Mouse (Mus musculus): ENCODE results near the gene Ms4a4d. TPM values are rescaled to one million over a fixed set of nuclear protein-coding genes. Genes with fewer than 3 reads are reported as not detected.
"Not testable (repeated sequence)": the region's sequence is repeated elsewhere in the genome, so short reads cannot be mapped to it uniquely, and the experiment has no call there.

Gene Ms4a4d
- polyA plus RNA-seq, 1 experiment = 5.7 TPM

DNA sequence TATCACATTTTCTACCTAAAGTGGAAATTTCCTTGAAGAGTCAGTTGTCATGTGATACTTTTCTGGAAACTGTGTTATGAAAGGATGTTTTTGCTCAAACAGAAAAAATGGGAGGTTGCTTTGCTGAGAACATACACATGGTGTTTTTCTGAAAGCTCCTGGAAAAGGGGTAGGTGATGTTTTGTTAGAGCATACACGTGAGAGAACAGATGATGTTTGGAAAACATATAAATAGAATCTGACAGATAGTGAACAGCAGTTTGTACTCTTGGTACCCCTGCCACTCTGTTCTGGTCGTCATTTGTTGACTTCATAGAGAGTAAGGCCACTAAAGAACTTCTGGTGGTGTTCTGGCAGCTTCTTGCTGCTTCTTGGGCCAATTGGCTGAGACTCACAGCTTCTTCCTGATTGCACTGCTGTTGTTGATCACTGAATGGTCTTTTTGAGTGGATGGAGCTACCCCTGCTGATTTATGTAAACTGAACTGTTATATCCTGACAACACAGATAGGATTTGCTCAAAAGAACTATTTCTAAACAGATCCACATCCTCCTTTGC lies 2.6 kb upstream of the Ms4a4d start:
- Histone ChIP-seq H3K4me3 (ENCODE audit: insufficient read depth, low read depth, low read length) (no peak overlapping the region), H3K4me1 (ENCODE audit: control insufficient read depth, insufficient read depth, insufficient read length, low read length) (no peaks in the 10 kb centered on the region), H3K27ac (replicated peaks; ENCODE audit: low read depth, low read length) (no peak overlapping the region)

DNA sequence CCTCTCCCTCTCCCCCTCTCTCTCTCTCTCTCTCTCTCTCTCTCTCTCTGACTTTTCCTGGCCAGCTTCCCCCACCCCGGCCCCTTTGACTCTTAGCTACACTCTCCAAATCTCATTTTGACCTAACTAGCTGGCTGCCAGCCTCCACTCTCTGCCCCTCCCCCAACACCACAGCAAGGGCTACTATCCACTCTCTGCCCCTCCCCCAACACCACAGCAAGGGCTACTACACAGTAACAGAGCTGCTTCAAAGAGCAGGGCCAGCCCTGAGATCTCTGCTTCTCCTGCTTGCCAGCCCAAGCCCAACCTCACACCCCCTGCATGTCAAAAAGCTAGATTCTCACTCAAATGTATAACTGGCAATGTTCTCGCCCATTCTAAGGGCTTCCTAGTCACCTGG lies 735 bp downstream of the Ms4a4d start:
- no peak overlapping the region for H3K27ac ChIP-seq (replicated peaks; ENCODE audit: low read depth, low read length)
- no peak overlapping the region for H3K4me3 ChIP-seq (ENCODE audit: insufficient read depth, low read depth, low read length)
- H3K4me1 ChIP-seq (ENCODE audit: control insufficient read depth, insufficient read depth, insufficient read length, low read length) = no peaks in the 10 kb centered on the region

DNA sequence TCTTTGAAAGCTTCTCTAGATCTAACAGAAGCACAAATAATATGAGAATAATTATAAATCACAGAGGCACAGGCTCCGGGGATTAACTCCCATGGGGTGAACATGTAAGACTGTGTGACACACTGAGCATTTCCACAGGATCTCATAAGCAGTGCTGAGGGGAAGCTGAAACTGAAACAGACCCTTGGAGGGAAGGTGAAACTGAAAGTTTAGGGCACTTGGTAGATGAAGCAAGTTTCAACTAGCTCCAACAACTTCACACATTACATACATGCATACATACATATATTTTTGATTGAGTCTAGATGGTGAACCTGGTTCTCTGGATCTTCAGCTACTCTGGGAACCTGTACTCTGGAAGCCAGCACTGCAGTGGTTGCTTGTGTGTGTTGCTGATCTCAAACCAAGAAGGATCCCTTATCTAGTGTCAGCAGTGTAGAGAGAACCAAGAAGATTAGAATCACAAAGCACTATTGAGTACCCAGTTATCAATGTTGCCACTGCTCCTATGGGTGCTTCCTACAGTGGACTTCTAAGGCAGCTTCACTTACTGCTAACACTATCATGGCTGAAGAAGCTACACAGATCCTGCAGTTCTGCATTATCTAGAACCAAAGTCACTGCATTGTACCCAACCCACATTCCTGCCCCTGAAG lies 3.7 kb downstream of the Ms4a4d start:
- H3K4me3 ChIP-seq (ENCODE audit: insufficient read depth, low read depth, low read length); H3K4me1 ChIP-seq (ENCODE audit: control insufficient read depth, insufficient read depth, insufficient read length, low read length); H3K27ac ChIP-seq (replicated peaks; ENCODE audit: low read depth, low read length): not testable (repeated sequence)

DNA sequence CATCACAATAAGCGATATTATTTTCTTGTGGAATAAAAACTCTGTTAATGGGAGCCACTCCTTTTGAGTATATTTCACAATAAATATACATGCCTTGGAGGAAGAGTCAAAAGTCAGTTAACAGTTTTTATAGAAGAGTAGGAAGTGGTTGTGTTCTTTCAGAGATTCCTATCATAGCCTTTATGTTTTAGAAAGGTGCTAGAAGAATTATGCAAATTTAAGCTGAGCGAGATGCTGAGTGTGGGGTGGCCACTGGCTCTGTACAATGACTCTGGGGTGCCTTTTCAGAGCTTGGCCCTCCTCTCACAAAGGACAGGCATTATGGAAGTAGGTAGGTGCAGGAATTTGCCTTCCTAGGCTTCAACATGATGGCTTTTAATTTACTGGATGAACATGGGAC lies 7.8 kb downstream of the Ms4a4d start:
- H3K27ac ChIP-seq (replicated peaks; ENCODE audit: low read depth, low read length); H3K4me1 ChIP-seq (ENCODE audit: control insufficient read depth, insufficient read depth, insufficient read length, low read length); H3K4me3 ChIP-seq (ENCODE audit: insufficient read depth, low read depth, low read length): not testable (repeated sequence)

DNA sequence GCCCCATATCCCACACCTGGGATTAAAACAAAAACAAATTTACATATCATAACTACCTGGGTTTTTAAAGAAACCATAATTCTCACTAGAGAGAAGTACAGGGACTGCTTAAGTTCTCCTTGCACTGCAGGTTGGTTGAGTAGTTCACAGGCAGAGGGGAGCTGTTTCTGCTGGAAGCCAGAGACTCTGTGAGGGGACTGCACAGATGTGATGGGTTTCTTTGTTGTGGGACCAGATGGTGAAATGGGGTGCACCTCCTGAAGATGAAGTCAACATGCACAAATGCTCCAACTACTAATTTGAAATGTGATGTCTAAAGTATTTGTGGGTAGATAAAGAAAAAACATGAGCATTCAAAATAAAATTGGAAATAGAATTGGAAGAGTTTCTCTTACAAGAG lies 11.3 kb downstream of the Ms4a4d start:
- no peak overlapping the region for H3K4me3 ChIP-seq (ENCODE audit: insufficient read depth, low read depth, low read length)
- H3K27ac ChIP-seq (replicated peaks; ENCODE audit: low read depth, low read length) = no peak overlapping the region
- H3K4me1 ChIP-seq (ENCODE audit: control insufficient read depth, insufficient read depth, insufficient read length, low read length) = no peaks in the 10 kb centered on the region

DNA sequence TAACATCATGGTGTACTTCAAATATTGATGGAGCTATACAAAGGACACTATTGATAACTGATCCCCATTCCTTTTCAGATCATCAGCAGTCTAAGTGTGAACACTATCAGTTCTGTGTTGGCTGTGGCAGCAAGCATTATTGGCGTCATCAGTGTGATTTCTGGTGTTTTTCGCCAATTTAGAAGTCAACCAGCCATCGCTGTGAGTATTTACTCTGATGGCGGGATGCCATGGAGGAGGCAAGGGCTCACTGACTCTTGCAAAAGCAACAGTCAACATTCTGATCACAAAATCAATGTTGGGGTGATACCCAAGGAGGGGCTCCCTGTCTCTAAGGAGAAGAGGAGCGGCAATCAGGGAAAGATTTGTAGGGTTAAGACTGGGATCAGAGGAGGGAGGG lies 18.1 kb downstream of the Ms4a4d start:
- Histone ChIP-seq H3K4me3 (ENCODE audit: insufficient read depth, low read depth, low read length) (no peak overlapping the region), H3K4me1 (ENCODE audit: control insufficient read depth, insufficient read depth, insufficient read length, low read length) (no peaks in the 10 kb centered on the region), H3K27ac (replicated peaks; ENCODE audit: low read depth, low read length) (no peak overlapping the region)

DNA sequence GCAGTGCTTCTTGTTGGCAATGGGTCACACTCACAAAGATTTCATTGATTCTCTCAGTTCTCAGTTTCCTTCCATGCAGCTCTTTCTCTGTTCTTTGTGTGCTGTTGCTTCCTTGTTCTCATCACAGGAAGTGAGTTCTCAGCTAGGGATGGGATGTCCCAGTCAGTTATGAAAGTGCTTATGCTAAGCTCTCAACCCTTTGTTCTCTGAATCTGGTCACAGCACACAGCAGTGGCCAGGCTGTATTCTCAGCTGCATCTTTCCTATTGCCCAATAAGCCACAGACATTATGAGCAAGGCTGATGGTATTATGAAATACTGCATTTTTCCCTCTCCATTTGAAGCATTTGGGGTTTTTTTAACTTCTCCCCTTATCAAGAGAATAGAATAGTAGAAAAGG lies 23.0 kb downstream of the Ms4a4d start:
- H3K4me1 ChIP-seq (ENCODE audit: control insufficient read depth, insufficient read depth, insufficient read length, low read length); H3K4me3 ChIP-seq (ENCODE audit: insufficient read depth, low read depth, low read length); H3K27ac ChIP-seq (replicated peaks; ENCODE audit: low read depth, low read length): not testable (repeated sequence)

DNA sequence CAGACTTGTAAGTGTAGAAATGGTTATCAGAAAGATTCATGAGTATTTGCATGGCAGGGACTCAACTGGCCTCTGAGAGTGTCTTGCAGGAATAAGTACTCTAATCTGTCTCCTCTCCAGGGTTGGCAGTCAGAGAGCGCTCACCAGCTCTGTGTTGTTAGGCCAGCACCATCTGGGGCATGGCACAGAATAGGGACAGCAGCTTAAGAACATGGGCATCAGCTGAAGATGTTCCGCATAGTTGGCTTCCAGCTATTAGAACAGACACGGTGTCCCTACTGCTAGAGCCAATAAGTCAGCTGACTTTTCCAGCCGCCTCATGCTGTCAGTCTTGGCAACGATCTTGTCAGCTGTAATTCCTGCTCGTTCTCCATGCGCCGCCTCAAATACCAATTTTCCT lies 38.4 kb downstream of the Ms4a4d start:
- H3K4me1 ChIP-seq (ENCODE audit: control insufficient read depth, insufficient read depth, insufficient read length, low read length) = no peaks in the 10 kb centered on the region
- H3K4me3 ChIP-seq (ENCODE audit: insufficient read depth, low read depth, low read length) = no peak overlapping the region
- H3K27ac ChIP-seq (replicated peaks; ENCODE audit: low read depth, low read length) = no peak overlapping the region

DNA sequence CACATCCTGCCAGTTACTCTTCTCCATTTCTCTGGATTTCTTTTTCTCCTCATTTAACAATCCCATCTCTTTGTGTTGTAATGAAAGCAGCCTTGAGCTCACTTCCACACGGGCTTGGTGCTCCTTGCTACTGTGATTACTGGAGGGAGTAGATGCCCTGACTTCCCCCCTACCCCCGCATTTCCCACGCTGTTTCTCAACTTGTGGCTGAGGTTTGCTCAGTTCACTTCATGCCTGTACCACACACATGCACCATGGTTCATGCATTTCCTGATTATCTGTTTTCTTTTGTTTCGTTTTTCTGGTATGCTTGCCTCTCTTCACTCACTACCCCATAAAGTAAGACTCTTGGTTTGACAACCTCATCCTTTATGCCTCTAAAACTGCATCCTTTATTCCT lies 52.6 kb downstream of the Ms4a4d start:
- Histone ChIP-seq H3K4me3 (ENCODE audit: insufficient read depth, low read depth, low read length) (no peak overlapping the region), H3K4me1 (ENCODE audit: control insufficient read depth, insufficient read depth, insufficient read length, low read length) (no peaks in the 10 kb centered on the region), H3K27ac (replicated peaks; ENCODE audit: low read depth, low read length) (no peak overlapping the region)

DNA sequence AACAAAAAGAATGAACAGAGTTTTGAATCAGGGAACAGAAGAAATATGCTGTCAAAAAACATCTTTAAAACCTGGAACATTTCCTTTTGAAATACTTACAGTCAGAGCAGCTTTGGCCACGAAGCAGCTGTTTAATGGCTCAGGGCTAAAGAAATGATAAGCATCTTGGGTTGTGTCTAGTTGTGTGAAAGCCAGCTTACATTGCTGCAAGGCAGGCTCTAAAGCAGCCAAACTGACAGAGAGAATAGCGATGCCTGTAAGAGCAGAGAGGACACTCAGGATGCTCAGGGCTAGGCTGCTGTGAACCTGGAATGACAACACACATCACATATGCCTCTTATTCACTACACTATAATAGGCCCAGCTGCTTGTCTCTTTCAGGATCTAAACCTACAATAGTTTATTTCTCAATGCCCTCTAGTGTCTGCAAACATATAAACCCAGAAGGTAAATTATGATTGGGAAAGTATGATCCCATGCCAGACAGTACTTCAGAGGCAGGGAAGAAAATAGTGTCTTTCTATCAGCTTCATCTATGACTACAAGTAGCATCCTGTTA lies 53.4 kb downstream of the Ms4a4d start:
- H3K4me3 ChIP-seq (ENCODE audit: insufficient read depth, low read depth, low read length) = no peak overlapping the region
- H3K27ac ChIP-seq (replicated peaks; ENCODE audit: low read depth, low read length) = no peak overlapping the region
- no peaks in the 10 kb centered on the region for H3K4me1 ChIP-seq (ENCODE audit: control insufficient read depth, insufficient read depth, insufficient read length, low read length)

DNA sequence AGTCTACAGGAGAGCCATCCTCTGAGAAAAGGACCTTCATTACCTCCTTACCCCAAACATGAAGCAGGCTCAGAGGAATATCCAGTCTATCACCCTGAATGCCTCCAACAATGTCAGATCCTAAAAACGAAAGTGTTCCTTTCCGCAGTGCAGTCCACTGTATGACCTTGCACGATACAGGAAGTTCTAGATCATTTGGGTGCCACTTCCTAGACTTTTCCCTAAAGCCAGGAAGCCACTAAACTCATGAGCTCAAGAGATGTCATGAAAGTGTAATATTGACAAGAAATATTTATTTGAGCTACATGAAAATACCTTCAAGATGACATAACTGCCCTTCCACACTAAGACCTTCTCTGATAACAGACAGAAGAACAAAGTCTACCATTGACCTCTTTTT lies 64.7 kb downstream of the Ms4a4d start:
- Histone ChIP-seq H3K4me3 (ENCODE audit: insufficient read depth, low read depth, low read length) (no peak overlapping the region), H3K4me1 (ENCODE audit: control insufficient read depth, insufficient read depth, insufficient read length, low read length) (no peaks in the 10 kb centered on the region), H3K27ac (replicated peaks; ENCODE audit: low read depth, low read length) (no peak overlapping the region)

DNA sequence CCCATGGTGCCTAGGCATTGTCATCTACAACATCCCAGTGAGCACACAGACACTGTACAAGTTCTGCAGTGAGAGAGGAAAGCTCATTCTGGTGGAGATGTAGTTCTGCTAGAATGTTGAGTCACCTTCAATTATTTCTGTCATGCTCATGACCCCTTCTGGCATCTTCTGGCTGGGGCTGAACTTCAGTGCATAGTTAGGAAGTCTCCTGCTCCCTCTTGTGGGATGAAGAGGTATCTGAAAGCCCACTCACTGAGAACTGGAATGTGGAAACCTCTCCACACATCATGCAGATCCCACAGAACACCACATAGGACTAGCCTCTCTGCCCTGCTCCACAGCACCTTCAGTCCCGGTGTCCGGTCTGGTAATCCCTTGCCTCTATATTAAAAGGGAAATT lies 65.4 kb downstream of the Ms4a4d start:
- H3K27ac ChIP-seq (replicated peaks; ENCODE audit: low read depth, low read length) = no peak overlapping the region
- H3K4me1 ChIP-seq (ENCODE audit: control insufficient read depth, insufficient read depth, insufficient read length, low read length) = no peaks in the 10 kb centered on the region
- H3K4me3 ChIP-seq (ENCODE audit: insufficient read depth, low read depth, low read length) = no peak overlapping the region

DNA sequence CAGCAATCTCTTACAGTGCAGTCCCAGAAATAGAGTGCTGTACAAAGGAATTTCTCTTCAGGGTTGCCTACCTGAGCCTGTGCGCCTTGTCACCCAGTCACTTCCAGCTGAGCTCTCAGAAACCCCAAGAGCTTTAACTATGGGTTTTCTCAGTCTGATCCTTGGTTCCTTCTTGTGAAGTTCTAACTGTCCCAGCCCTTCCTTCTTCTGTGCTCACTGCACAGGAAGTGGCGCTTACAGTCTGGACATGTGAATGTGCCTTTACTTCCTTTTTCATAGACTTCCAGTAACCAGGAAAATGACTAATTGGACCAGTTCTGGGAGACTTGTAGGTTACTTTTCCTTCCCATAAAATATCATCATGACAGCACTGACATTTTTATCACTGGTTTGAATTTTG lies 68.0 kb downstream of the Ms4a4d start, which contains the start of gene Ms4a6d:
TSS of gene Ms4a6d (minus strand) at position 247 of the 400 bp plus-strand sequence.
- peak within 1 kb of the TSS; percentile 37 for H3K4me3 ChIP-seq (ENCODE audit: insufficient read depth, low read depth, low read length)

More for the DNA sequence above, 68.0 kb downstream of the Ms4a4d start, which contains the start of gene Ms4a6d:
- H3K27ac ChIP-seq (replicated peaks; ENCODE audit: low read depth, low read length) = peak within 1 kb of the TSS; percentile 67
- H3K4me1 ChIP-seq (ENCODE audit: control insufficient read depth, insufficient read depth, insufficient read length, low read length) = no peaks in the 10 kb centered on the region
